In genomic region chr8:77768916-77769315, GRCm38 (mm10) we compare ENCODE assay signal across 22 mouse cellular contexts. TPM values are rescaled to one million over a fixed set of nuclear protein-coding genes. Genes with fewer than 3 reads are reported as not detected.
A peak's percentile ranks its signal among the peaks of the same experiment; 100 is the strongest.
DNase-seq lines count a peak whose midpoint lies in the region; ATAC-seq and TF ChIP-seq lines count a peak whose summit lies in the region.
"Had no signal": no experiment of that assay in that cellular context is flagged by ENCODE, and none has a peak within 500 bp of the region (broad histone marks: within the 10 kb centered on the region; RNA-seq: fewer than 3 reads in every experiment).

No protein-coding gene starts in this region.

- no peak overlapping the region for H3K4me2 ChIP-seq in heart, postnatal 0 days (ENCODE audit: low read depth, low read length)
- H3K4me2 ChIP-seq in heart, embryonic 11.5 days = no peak overlapping the region
- no peak overlapping the region for H3K4me2 ChIP-seq in kidney, embryonic 14.5 days (replicated peaks; ENCODE audit: low read depth, low read length)
- H3K4me2 ChIP-seq in intestine, embryonic 15.5 days (replicated peaks) = no peak overlapping the region
- H3K4me2 ChIP-seq: forebrain, embryonic 13.5 days; hindbrain, embryonic 15.5 days; limb, embryonic 12.5 days; liver, embryonic 11.5 days had no signal

- no peak overlapping the region for H3K4me3 ChIP-seq in heart, postnatal 0 days (ENCODE audit: low read depth, low read length)
- H3K4me3 ChIP-seq in heart, embryonic 11.5 days (ENCODE audit: low read depth, low read length) = no peak overlapping the region
- no peak overlapping the region for H3K4me3 ChIP-seq in kidney, embryonic 14.5 days (ENCODE audit: low read length)
- no peak overlapping the region for H3K4me3 ChIP-seq in intestine, embryonic 15.5 days (replicated peaks)
- H3K4me3 ChIP-seq: forebrain, embryonic 13.5 days; hindbrain, embryonic 15.5 days; limb, embryonic 12.5 days; midbrain, embryonic 10.5 days; myocyte had no signal

- no peak overlapping the region for H3K9ac ChIP-seq in heart, postnatal 0 days (replicated peaks; ENCODE audit: low read depth, low read length)
- no peak overlapping the region for H3K9ac ChIP-seq in heart, embryonic 11.5 days (ENCODE audit: low read depth, low read length)
- H3K9ac ChIP-seq in kidney, embryonic 14.5 days (ENCODE audit: low read depth, low read length) = no peak overlapping the region
- H3K9ac ChIP-seq in intestine, embryonic 15.5 days = no peak overlapping the region
- H3K9ac ChIP-seq: forebrain, embryonic 13.5 days; hindbrain, embryonic 15.5 days; limb, embryonic 12.5 days; liver, postnatal 0 days had no signal

- H3K27me3 ChIP-seq in heart, postnatal 0 days (ENCODE audit: control insufficient read depth, insufficient read depth, low read length) = no peaks in the 10 kb centered on the region
- H3K27me3 ChIP-seq in heart, embryonic 11.5 days (ENCODE audit: control insufficient read depth, insufficient read depth, low read length) = no peaks in the 10 kb centered on the region
- H3K27me3 ChIP-seq in kidney, embryonic 14.5 days (ENCODE audit: control insufficient read depth, insufficient read depth, low read length) = no peaks in the 10 kb centered on the region
- no peaks in the 10 kb centered on the region for H3K27me3 ChIP-seq in intestine, embryonic 15.5 days (replicated peaks)
- H3K27me3 ChIP-seq: forebrain, embryonic 13.5 days; hindbrain, embryonic 15.5 days; limb, embryonic 12.5 days had no signal

- TF ChIP-seq CTCF in heart, postnatal 0 days (IDR thresholded peaks at IDR 0.05; ENCODE audit: low read depth) = no peak

- H3K9me3 ChIP-seq in heart, postnatal 0 days (replicated peaks; ENCODE audit: control insufficient read depth, low read length) = no peaks in the 10 kb centered on the region
- no peaks in the 10 kb centered on the region for H3K9me3 ChIP-seq in heart, embryonic 11.5 days (replicated peaks; ENCODE audit: control insufficient read depth, low read length)
- no peaks in the 10 kb centered on the region for H3K9me3 ChIP-seq in kidney, embryonic 14.5 days (ENCODE audit: control insufficient read depth, low read length)
- no peaks in the 10 kb centered on the region for H3K9me3 ChIP-seq in intestine, embryonic 15.5 days
- H3K9me3 ChIP-seq: forebrain, embryonic 13.5 days; hindbrain, embryonic 15.5 days; limb, embryonic 12.5 days; midbrain, embryonic 10.5 days had no signal

- ATAC-seq in heart, postnatal 0 days (ENCODE audit: insufficient read depth, low read depth) = peak; percentile 34; the same call in 1 of the 2 replicates
- no peak for ATAC-seq in heart, embryonic 11.5 days (replicated peaks; ENCODE audit: insufficient number of reproducible peaks, low FRiP score, low TSS enrichment)
- no peak for ATAC-seq in kidney, embryonic 14.5 days (ENCODE audit: low FRiP score, low TSS enrichment)
- no peak for ATAC-seq in intestine, embryonic 15.5 days
- ATAC-seq: forebrain, embryonic 13.5 days; liver, postnatal 0 days; midbrain, embryonic 16.5 days had no signal

- H3K4me1 ChIP-seq in heart, postnatal 0 days (ENCODE audit: control insufficient read depth, insufficient read depth) = no peaks in the 10 kb centered on the region
- H3K4me1 ChIP-seq in heart, embryonic 11.5 days (ENCODE audit: control insufficient read depth, insufficient read depth, low read length) = peaks cover 5% of the 10 kb centered on the region
- H3K4me1 ChIP-seq in kidney, embryonic 14.5 days (ENCODE audit: control insufficient read depth, insufficient read depth, low read length) = 0 out of 2 replicates have a peak, but pooled peaks cover 2% of the 10 kb centered on the region
- H3K4me1 ChIP-seq in intestine, embryonic 15.5 days (replicated peaks) = peaks cover 3% of the 10 kb centered on the region; the same call in 1 of the 2 replicates
- H3K4me1 ChIP-seq: hindbrain, embryonic 15.5 days; limb, embryonic 12.5 days; midbrain, embryonic 10.5 days had no signal

- H3K27ac ChIP-seq in heart, postnatal 0 days (ENCODE audit: low read depth) = no peak overlapping the region
- no peak overlapping the region for H3K27ac ChIP-seq in heart, embryonic 11.5 days (ENCODE audit: low read depth, low read length)
- no peak overlapping the region for H3K27ac ChIP-seq in kidney, embryonic 14.5 days (ENCODE audit: low read depth, low read length)
- H3K27ac ChIP-seq in intestine, embryonic 15.5 days = no peak overlapping the region
- H3K27ac ChIP-seq: forebrain, embryonic 13.5 days; hindbrain, embryonic 15.5 days; limb, embryonic 12.5 days; midbrain, embryonic 10.5 days had no signal

- no peak for TF ChIP-seq EP300 in heart, postnatal 0 days (IDR thresholded peaks at IDR 0.05; ENCODE audit: low read depth)

- no peak for DNase-seq in heart, postnatal 0 days (ENCODE audit: low spot score)
- peak; percentile 16 for DNase-seq in kidney, postnatal 14 days
- DNase-seq in adrenal gland, adult 8-10 months = peak; percentile 56
- peak; percentile 67 to 78 for DNase-seq in adrenal gland, postnatal 36 days
- DNase-seq in thymus, postnatal 36 days = no peak
- DNase-seq: cerebellum, adult 2 months; kidney, postnatal 4 days; liver, postnatal 0 days; lung, postnatal 10 days; retina, postnatal 1 day; thymus, adult 18-20 months; thymus, postnatal 4 days had no signal

- no peaks in the 10 kb centered on the region for H3K36me3 ChIP-seq in heart, postnatal 0 days (replicated peaks; ENCODE audit: control insufficient read depth, insufficient read depth, low read length)
- H3K36me3 ChIP-seq in heart, embryonic 11.5 days (ENCODE audit: control insufficient read depth, insufficient read depth, low read length) = no peaks in the 10 kb centered on the region
- no peaks in the 10 kb centered on the region for H3K36me3 ChIP-seq in kidney, embryonic 14.5 days (ENCODE audit: control insufficient read depth, insufficient read depth, low read length)
- H3K36me3 ChIP-seq in intestine, embryonic 15.5 days = no peaks in the 10 kb centered on the region
- H3K36me3 ChIP-seq: hindbrain, embryonic 15.5 days; limb, embryonic 12.5 days; midbrain, embryonic 10.5 days had no signal

- WGBS in heart, postnatal 0 days = 84% methylated on average over 5 of the region's 5 CpGs
- 90% methylated on average over 5 of the region's 5 CpGs for WGBS in heart, embryonic 11.5 days (ENCODE audit: insufficient replicate concordance)
- WGBS in kidney, embryonic 14.5 days = 78% methylated on average over 5 of the region's 5 CpGs
- WGBS in intestine, embryonic 15.5 days = 96% methylated on average over 5 of the region's 5 CpGs

RNA-seq across cellular contexts. Expression of gene Ednra, which starts 44.7 kb away (rescaled TPM):
- total RNA-seq in heart, postnatal 0 days (2014; rRNA removed; ENCODE audit: low replicate concordance) = 37.0 and 43.7 TPM in 2 replicates
- 25.5 and 35.2 TPM in 2 replicates for polyA plus RNA-seq in heart, postnatal 0 days (2015; fragmentation: Nextera tagmentation; extraction: Ambion mirVana)
- 47.6 and 48.5 TPM in 2 replicates for polyA plus RNA-seq in heart, embryonic 11.5 days (2014; fragmentation: Nextera tagmentation; extraction: Ambion mirVana)
- 17.6 and 28.9 TPM in 2 replicates for polyA plus RNA-seq in kidney, embryonic 14.5 days (2014; fragmentation: Nextera tagmentation; extraction: Ambion mirVana)
- 10 to 100 TPM; 22.5 to 31.6 (median 27.9) TPM for total RNA-seq in adrenal gland, adult 8-10 months (2022)
- total RNA-seq in adrenal gland, postnatal 36 days (2021) = 10 to 100 TPM; 22.5 to 23.5 TPM
- polyA plus RNA-seq in intestine, embryonic 15.5 days (2015; fragmentation: Nextera tagmentation; extraction: Ambion mirVana) = 18.8 and 20.3 TPM in 2 replicates

Comparison
In these comparisons a context has a peak if more than half of its experiments do, and no peak if none do; other contexts are left out.
1. DNase-seq: peak in kidney, postnatal 14 days (single experiment), adrenal gland, adult 8-10 months (single experiment) and adrenal gland, postnatal 36 days (2 of 2); none in heart, postnatal 0 days (single experiment) and thymus, postnatal 36 days (0 of 2).